41 mouse cellular contexts compared by ENCODE assay signal in the genomic region with DNA sequence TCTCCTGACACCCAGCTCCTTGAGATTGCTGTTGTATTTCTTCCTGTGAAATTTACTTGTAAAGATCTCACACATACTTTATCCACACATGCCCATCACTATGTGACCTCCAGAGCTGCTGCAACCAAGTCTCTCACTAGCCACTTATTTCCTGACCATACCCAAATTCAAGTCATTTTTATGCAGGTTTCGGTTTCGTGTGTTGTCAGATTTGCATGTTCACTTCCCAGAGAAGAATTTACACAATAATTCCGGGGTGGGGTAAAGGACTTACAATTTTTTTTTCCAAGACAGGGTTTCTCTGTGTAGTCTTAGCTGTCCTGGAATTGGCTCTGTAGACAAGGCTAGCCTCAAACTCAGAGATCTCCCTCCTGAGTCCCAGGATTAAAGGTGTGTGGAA. TPM values are rescaled to one million over a fixed set of nuclear protein-coding genes. Genes with fewer than 3 reads are reported as not detected.
DNase-seq lines count a peak whose midpoint lies in the region; ATAC-seq and TF ChIP-seq lines count a peak whose summit lies in the region.
"Had no signal": no experiment of that assay in that cellular context is flagged by ENCODE, and none has a peak within 500 bp of the region (broad histone marks: within the 10 kb centered on the region; RNA-seq: fewer than 3 reads in every experiment).

No protein-coding gene starts in this region.

- peak; percentile 45 for DNase-seq in lung, postnatal 36 days
- DNase-seq in lung, postnatal 4 days = no peak
- no peak for DNase-seq in urinary bladder, postnatal 14 days (ENCODE audit: low spot score)
- DNase-seq: adrenal gland, adult 8-10 months; B cell, adult 2 months; cerebellum, adult 11 months; cerebellum, adult 9-10 months; cerebellum, postnatal 36 days; gastrocnemius, postnatal 25 days; heart, postnatal 4 days; kidney, adult 9 months; kidney, postnatal 14 days; layer of hippocampus, adult 9-11 months; lung, adult 18-20 months; lung, postnatal 10 days; right cerebral cortex, postnatal 4 days; thymus, postnatal 25 days had no signal

- peak; percentile 83 for ATAC-seq in megakaryocyte, adult 5-6 weeks (ENCODE audit: poor library complexity, severe bottlenecking)
- no peak for ATAC-seq in heart, embryonic 11.5 days (replicated peaks; ENCODE audit: insufficient number of reproducible peaks, low FRiP score, low TSS enrichment)
- no peak for ATAC-seq in midbrain, embryonic 15.5 days (replicated peaks)
- ATAC-seq: forebrain, embryonic 15.5 days; intestine, postnatal 0 days had no signal

- no peak overlapping the region for H3K9ac ChIP-seq in heart, embryonic 11.5 days (ENCODE audit: low read depth, low read length)
- no peak overlapping the region for H3K9ac ChIP-seq in midbrain, embryonic 15.5 days
- H3K9ac ChIP-seq: embryonic facial prominence, embryonic 13.5 days; forebrain, embryonic 15.5 days; heart, embryonic 12.5 days; hindbrain, embryonic 14.5 days; neural tube, embryonic 13.5 days; stomach, embryonic 15.5 days had no signal

- H3K27ac ChIP-seq in bone marrow macrophage, adult 2 months (ENCODE audit: insufficient read depth, low read depth, low read length) = peak overlapping the region; percentile 61
- H3K27ac ChIP-seq in heart, embryonic 11.5 days (ENCODE audit: low read depth, low read length) = no peak overlapping the region
- no peak overlapping the region for H3K27ac ChIP-seq in midbrain, embryonic 15.5 days
- H3K27ac ChIP-seq: embryonic facial prominence, embryonic 13.5 days; forebrain, embryonic 10.5 days; forebrain, embryonic 15.5 days; hindbrain, embryonic 14.5 days; midbrain, embryonic 10.5 days; neural tube, embryonic 13.5 days; stomach, embryonic 15.5 days had no signal

- H3K4me2 ChIP-seq in heart, embryonic 11.5 days = no peak overlapping the region
- H3K4me2 ChIP-seq in midbrain, embryonic 15.5 days = no peak overlapping the region
- H3K4me2 ChIP-seq: embryonic facial prominence, embryonic 13.5 days; forebrain, embryonic 15.5 days; heart, embryonic 12.5 days; hindbrain, embryonic 14.5 days; liver, embryonic 11.5 days; neural tube, embryonic 13.5 days; stomach, embryonic 15.5 days had no signal

- H3K4me1 ChIP-seq in bone marrow macrophage, adult 2 months (ENCODE audit: control insufficient read depth, insufficient read depth, low read length) = peaks cover 18% of the 10 kb centered on the region
- no peaks in the 10 kb centered on the region for H3K4me1 ChIP-seq in heart, embryonic 11.5 days (ENCODE audit: control insufficient read depth, insufficient read depth, low read length)
- no peaks in the 10 kb centered on the region for H3K4me1 ChIP-seq in midbrain, embryonic 15.5 days
- H3K4me1 ChIP-seq: embryonic facial prominence, embryonic 13.5 days; forebrain, embryonic 10.5 days; forebrain, embryonic 15.5 days; heart, embryonic 12.5 days; midbrain, embryonic 10.5 days; neural tube, embryonic 13.5 days; stomach, embryonic 15.5 days had no signal

- TF ChIP-seq CTCF in bone marrow macrophage, adult 2 months (IDR thresholded peaks at IDR 0.05; ENCODE audit: low read depth, low read length) = no peak

- H3K9me3 ChIP-seq in heart, embryonic 11.5 days (replicated peaks; ENCODE audit: control insufficient read depth, low read length) = no peaks in the 10 kb centered on the region
- H3K9me3 ChIP-seq in midbrain, embryonic 15.5 days = no peaks in the 10 kb centered on the region
- H3K9me3 ChIP-seq: embryonic facial prominence, embryonic 13.5 days; forebrain, embryonic 10.5 days; forebrain, embryonic 15.5 days; heart, embryonic 12.5 days; midbrain, embryonic 10.5 days; neural tube, embryonic 13.5 days; stomach, embryonic 15.5 days had no signal

- H3K36me3 ChIP-seq in heart, embryonic 11.5 days (ENCODE audit: control insufficient read depth, insufficient read depth, low read length) = no peaks in the 10 kb centered on the region
- H3K36me3 ChIP-seq in midbrain, embryonic 15.5 days (replicated peaks) = no peaks in the 10 kb centered on the region
- H3K36me3 ChIP-seq: embryonic facial prominence, embryonic 13.5 days; forebrain, embryonic 10.5 days; forebrain, embryonic 15.5 days; heart, embryonic 12.5 days; midbrain, embryonic 10.5 days; neural tube, embryonic 13.5 days; stomach, embryonic 15.5 days had no signal

- no peaks in the 10 kb centered on the region for H3K27me3 ChIP-seq in heart, embryonic 11.5 days (ENCODE audit: control insufficient read depth, insufficient read depth, low read length)
- H3K27me3 ChIP-seq in midbrain, embryonic 15.5 days (replicated peaks) = no peaks in the 10 kb centered on the region
- H3K27me3 ChIP-seq: embryonic facial prominence, embryonic 13.5 days; forebrain, embryonic 15.5 days; heart, embryonic 12.5 days; neural tube, embryonic 13.5 days; stomach, embryonic 15.5 days had no signal

- no peak overlapping the region for H3K4me3 ChIP-seq in bone marrow macrophage, adult 2 months (ENCODE audit: insufficient read depth, low read length)
- H3K4me3 ChIP-seq in heart, embryonic 11.5 days (ENCODE audit: low read depth, low read length) = no peak overlapping the region
- H3K4me3 ChIP-seq in midbrain, embryonic 15.5 days = no peak overlapping the region
- H3K4me3 ChIP-seq: embryonic facial prominence, embryonic 13.5 days; forebrain, embryonic 10.5 days; forebrain, embryonic 15.5 days; heart, embryonic 12.5 days; midbrain, embryonic 10.5 days; neural tube, embryonic 13.5 days; stomach, embryonic 15.5 days had no signal

- TF ChIP-seq POLR2A in bone marrow macrophage, adult 2 months (IDR thresholded peaks at IDR 0.05; ENCODE audit: borderline replicate concordance, low read depth, low read length) = no peak

- WGBS in heart, embryonic 11.5 days (ENCODE audit: insufficient replicate concordance) = 79% methylated on average over 3 of the region's 3 CpGs
- 92% methylated on average over 3 of the region's 3 CpGs for WGBS in midbrain, embryonic 15.5 days

RNA-seq across cellular contexts. Expression of gene Clec4a1, which starts 13.2 kb away (rescaled TPM):
- 1,148 and 1,154 TPM in 2 replicates for polyA plus RNA-seq in bone marrow macrophage, adult 2 months (2012; ENCODE audit: insufficient read depth, insufficient read length, missing spikeins)
- 250 and 267 TPM in 2 replicates for total RNA-seq in megakaryocyte, adult 5-6 weeks (2015)
- total RNA-seq in megakaryocyte, adult 5-6 weeks (2017) = 93.7 and 94.5 TPM in 2 replicates
- 0.14 and 0.43 TPM in 2 replicates for polyA plus RNA-seq in heart, embryonic 11.5 days (2014; fragmentation: Nextera tagmentation; extraction: Ambion mirVana)
- polyA plus RNA-seq in midbrain, embryonic 15.5 days (2015; fragmentation: Nextera tagmentation; extraction: Ambion mirVana) = 2.0 and 2.1 TPM in 2 replicates
- total RNA-seq: ES-E14 had no signal

RNA-seq across cellular contexts. Expression of gene Clec4a3, which starts 17.5 kb away (rescaled TPM):
- polyA plus RNA-seq in bone marrow macrophage, adult 2 months (2012; ENCODE audit: insufficient read depth, insufficient read length, missing spikeins) = 491 and 503 TPM in 2 replicates
- 175 and 204 TPM in 2 replicates for total RNA-seq in megakaryocyte, adult 5-6 weeks (2015)
- 148 and 150 TPM in 2 replicates for total RNA-seq in megakaryocyte, adult 5-6 weeks (2017)
- 0.17 TPM in 1 of 2 replicates, not detected in the other for polyA plus RNA-seq in heart, embryonic 11.5 days (2014; fragmentation: Nextera tagmentation; extraction: Ambion mirVana)
- 1.6 TPM in 2 replicates for polyA plus RNA-seq in midbrain, embryonic 15.5 days (2015; fragmentation: Nextera tagmentation; extraction: Ambion mirVana)
- total RNA-seq: ES-E14 had no signal
- polyA plus RNA-seq: forebrain, embryonic 10.5 days had no signal

RNA-seq across cellular contexts. Expression of gene Clec4a4, which starts 55.3 kb away (rescaled TPM):
- polyA plus RNA-seq in bone marrow macrophage, adult 2 months (2012; ENCODE audit: insufficient read depth, insufficient read length, missing spikeins) = 1.2 and 3.0 TPM in 2 replicates
- total RNA-seq in megakaryocyte, adult 5-6 weeks (2015) = 1.9 and 2.4 TPM in 2 replicates
- 0.40 and 0.53 TPM in 2 replicates for total RNA-seq in megakaryocyte, adult 5-6 weeks (2017)
- polyA plus RNA-seq in heart, embryonic 11.5 days (2014; fragmentation: Nextera tagmentation; extraction: Ambion mirVana) = not detected in 2 replicates
- polyA plus RNA-seq in midbrain, embryonic 15.5 days (2015; fragmentation: Nextera tagmentation; extraction: Ambion mirVana) = not detected in 2 replicates
- total RNA-seq: adrenal gland, postnatal 4 days; ES-E14; gastrocnemius, adult 18-20 months; gastrocnemius, postnatal 25 days; heart, adult 18-20 months; heart, postnatal 4 days; left cerebral cortex, adult 18-20 months; left cerebral cortex, postnatal 14 days; midbrain, postnatal 0 days had no signal
- polyA plus RNA-seq: embryonic facial prominence, embryonic 13.5 days; forebrain, embryonic 10.5 days; forebrain, embryonic 15.5 days; frontal cortex, adult 2 months; heart, embryonic 12.5 days; heart, postnatal 0 days; hindbrain, embryonic 14.5 days; intestine, postnatal 0 days; limb, embryonic 11.5 days; midbrain, embryonic 10.5 days; midbrain, postnatal 0 days; neural tube, embryonic 13.5 days; stomach, embryonic 15.5 days had no signal

Comparison
In these comparisons a context has a peak if more than half of its experiments do, and no peak if none do; other contexts are left out.
1. RNA of gene Clec4a1, which starts 13.2 kb away (polyA plus RNA-seq): 1,148 to 1,154 TPM in bone marrow macrophage, adult 2 months; 2.0 to 2.1 TPM in midbrain, embryonic 15.5 days and 0.14 to 0.43 TPM in heart, embryonic 11.5 days; every median in the first group is over 100 times any median in the second.
2. RNA of gene Clec4a3, which starts 17.5 kb away (polyA plus RNA-seq): 491 to 503 TPM in bone marrow macrophage, adult 2 months; 1.6 TPM in midbrain, embryonic 15.5 days and 0.17 TPM in heart, embryonic 11.5 days; every median in the first group is over 100 times any median in the second.